Mouse (Mus musculus): ENCODE measurements around the gene Xlr3b. TPM values are rescaled to one million over a fixed set of nuclear protein-coding genes. Genes with fewer than 3 reads are reported as not detected.
A peak's percentile ranks its signal among the peaks of the same experiment; 100 is the strongest.
"Not testable (repeated sequence)": the region's sequence is repeated elsewhere in the genome, so short reads cannot be mapped to it uniquely, and the experiment has no call there.

Xlr3b gene
- polyA plus RNA-seq (2015; fragmentation: Nextera tagmentation; extraction: Ambion mirVana): 21.3 and 22.3 TPM in 2 replicates

GRCm38 (mm10) chrX:73191934-73192333 is at the start of gene Xlr3b:
Xlr3b (plus strand) TSS chrX:73192207.
- not testable (repeated sequence) for H3K36me3 ChIP-seq; H3K27me3 ChIP-seq; H3K4me3 ChIP-seq; H3K4me2 ChIP-seq; H3K9ac ChIP-seq; H3K27ac ChIP-seq (replicated peaks); H3K4me1 ChIP-seq (replicated peaks); H3K9me3 ChIP-seq
- peak; percentile 67 for ATAC-seq (ENCODE audit: low read depth)
- 73% methylated on average over 12 of the region's 12 CpGs for WGBS

- not testable (repeated sequence) for H3K27ac ChIP-seq (replicated peaks); H3K9me3 ChIP-seq; H3K9ac ChIP-seq; H3K27me3 ChIP-seq; H3K4me3 ChIP-seq; H3K36me3 ChIP-seq; H3K4me1 ChIP-seq (replicated peaks); H3K4me2 ChIP-seq
- peak; percentile 67 for ATAC-seq (ENCODE audit: low read depth)
- WGBS: no CpG with 5 or more reads among the region's 7 CpGs
These were observed 48.8 kb upstream of the Xlr3b start for GRCm38 (mm10) chrX:73143218-73143618.

GRCm38 (mm10) chrX:73148496-73148895 is 43.5 kb upstream of the Xlr3b start, which contains the start of gene Xlr5b:
Xlr5b (plus strand) TSS chrX:73148796.
- H3K27ac ChIP-seq (replicated peaks): not testable (repeated sequence)
- no CpG with 5 or more reads among the region's 20 CpGs for WGBS

GRCm38 (mm10) chrX:73149350-73149749 is 42.7 kb upstream of the Xlr3b start, which contains the start of gene DXBay18:
DXBay18 (minus strand) TSS chrX:73149450.
- not testable (repeated sequence) for H3K27ac ChIP-seq (replicated peaks); H3K27me3 ChIP-seq; H3K4me3 ChIP-seq; H3K4me1 ChIP-seq (replicated peaks); H3K36me3 ChIP-seq; H3K9me3 ChIP-seq; H3K4me2 ChIP-seq; ATAC-seq (ENCODE audit: low read depth); H3K9ac ChIP-seq
- no CpG with 5 or more reads among the region's 7 CpGs for WGBS

More at GRCm38 (mm10) chrX:73148496-73148895, 43.5 kb upstream of the Xlr3b start, which contains the start of gene Xlr5b:
- not testable (repeated sequence) for ATAC-seq (ENCODE audit: low read depth); H3K4me1 ChIP-seq (replicated peaks); H3K4me2 ChIP-seq; H3K27me3 ChIP-seq; H3K9ac ChIP-seq; H3K9me3 ChIP-seq; H3K4me3 ChIP-seq; H3K36me3 ChIP-seq

- H3K4me2 ChIP-seq; H3K27ac ChIP-seq (replicated peaks); H3K9ac ChIP-seq; H3K4me3 ChIP-seq; H3K27me3 ChIP-seq; H3K9me3 ChIP-seq; ATAC-seq (ENCODE audit: low read depth); H3K4me1 ChIP-seq (replicated peaks); H3K36me3 ChIP-seq: not testable (repeated sequence)
- WGBS: 97% methylated on average over 4 of the region's 15 CpGs
These were observed 15.1 kb upstream of the Xlr3b start, which contains the start of gene Spin2d for GRCm38 (mm10) chrX:73176889-73177288. Spin2d (minus strand) TSS chrX:73176989.

- ATAC-seq (ENCODE audit: low read depth); H3K36me3 ChIP-seq; H3K27ac ChIP-seq (replicated peaks); H3K4me1 ChIP-seq (replicated peaks); H3K4me3 ChIP-seq; H3K9ac ChIP-seq; H3K9me3 ChIP-seq; H3K27me3 ChIP-seq; H3K4me2 ChIP-seq: not testable (repeated sequence)
- 84% methylated on average over 19 of the region's 19 CpGs for WGBS
These were observed 22.0 kb downstream of the Xlr3b start, which contains the start of gene Xlr4b for GRCm38 (mm10) chrX:73213819-73214564. Xlr4b (plus strand) TSS chrX:73214333.

GRCm38 (mm10) chrX:73225365-73225764 is 33.4 kb downstream of the Xlr3b start:
- Histone ChIP-seq H3K36me3 (no peaks in the 10 kb centered on the region), H3K27me3 (no peaks in the 10 kb centered on the region), H3K4me1 (replicated peaks) (peaks cover 8% of the 10 kb centered on the region), H3K4me3 (no peak overlapping the region), H3K9ac (no peak overlapping the region), H3K4me2 (no peak overlapping the region), H3K9me3 (no peaks in the 10 kb centered on the region), H3K27ac (replicated peaks) (no peak overlapping the region)
- ATAC-seq (ENCODE audit: low read depth): no peak
- 57% methylated on average over 1 of the region's 1 CpGs for WGBS

GRCm38 (mm10) chrX:73227914-73228605 is 36.1 kb downstream of the Xlr3b start, which contains the start of gene F8a:
F8a (plus strand) TSS chrX:73228291.
- H3K9ac ChIP-seq: peak within 1 kb of the TSS; percentile 83

GRCm38 (mm10) chrX:73228606-73229214 is 36.7 kb downstream of the Xlr3b start:
- H3K36me3 ChIP-seq: no peaks in the 10 kb centered on the region
- H3K9ac ChIP-seq: peak overlapping the region; percentile 83
- peak; percentile 77 for ATAC-seq (ENCODE audit: low read depth)
- no peaks in the 10 kb centered on the region for H3K9me3 ChIP-seq
- peak overlapping the region; percentile 62 for H3K4me3 ChIP-seq
- H3K4me1 ChIP-seq (replicated peaks): peaks cover 20% of the 10 kb centered on the region
- WGBS: 30% methylated on average over 39 of the region's 51 CpGs
- no peaks in the 10 kb centered on the region for H3K27me3 ChIP-seq
- peak overlapping the region; percentile 66 for H3K4me2 ChIP-seq
- peak overlapping the region; percentile 96 for H3K27ac ChIP-seq (replicated peaks)

More at GRCm38 (mm10) chrX:73227914-73228605, 36.1 kb downstream of the Xlr3b start, which contains the start of gene F8a:
- no peaks in the 10 kb centered on the region for H3K36me3 ChIP-seq
- peak; percentile 98 for ATAC-seq (ENCODE audit: low read depth)
- no peaks in the 10 kb centered on the region for H3K9me3 ChIP-seq
- H3K4me2 ChIP-seq: peak within 1 kb of the TSS; percentile 66
- 12% methylated on average over 39 of the region's 39 CpGs for WGBS
- peak within 1 kb of the TSS; percentile 96 for H3K27ac ChIP-seq (replicated peaks)
- H3K4me1 ChIP-seq (replicated peaks): peaks cover 20% of the 10 kb centered on the region
- no peaks in the 10 kb centered on the region for H3K27me3 ChIP-seq
- peak within 1 kb of the TSS; percentile 62 for H3K4me3 ChIP-seq

- Histone ChIP-seq H3K4me2 (peak overlapping the region; percentile 66), H3K27ac (replicated peaks) (peak overlapping the region; percentile 96), H3K4me3 (peak overlapping the region; percentile 62), H3K9me3 (no peaks in the 10 kb centered on the region), H3K36me3 (no peaks in the 10 kb centered on the region), H3K27me3 (no peaks in the 10 kb centered on the region), H3K9ac (peak overlapping the region; percentile 83), H3K4me1 (replicated peaks) (peaks cover 20% of the 10 kb centered on the region)
- no peak for ATAC-seq (ENCODE audit: low read depth)
- 34% methylated on average over 3 of the region's 3 CpGs for WGBS
These were observed 37.3 kb downstream of the Xlr3b start for GRCm38 (mm10) chrX:73229288-73229687.

- H3K27me3 ChIP-seq; H3K36me3 ChIP-seq; H3K9ac ChIP-seq; H3K9me3 ChIP-seq; H3K4me2 ChIP-seq; H3K4me3 ChIP-seq; ATAC-seq (ENCODE audit: low read depth); H3K27ac ChIP-seq (replicated peaks); H3K4me1 ChIP-seq (replicated peaks): not testable (repeated sequence)
- 86% methylated on average over 14 of the region's 14 CpGs for WGBS
These were observed 50.9 kb downstream of the Xlr3b start, which contains the start of gene Xlr4c for GRCm38 (mm10) chrX:73242821-73243325. Xlr4c (minus strand) TSS chrX:73243130.
